Mouse (Mus musculus): ENCODE data around the gene Zmynd10. TPM values are rescaled to one million over a fixed set of nuclear protein-coding genes. Genes with fewer than 3 reads are reported as not detected.
"Not testable (repeated sequence)": the region's sequence is repeated elsewhere in the genome, so short reads cannot be mapped to it uniquely, and the experiment has no call there.

Zmynd10 gene
- polyA plus RNA-seq, 1 experiment from 2014 or later, result 2.3 TPM

GRCm38 (mm10) chr9:107571534-107572326 lies 24.6 kb downstream of the Zmynd10 start:
- Histone ChIP-seq H3K4me1 (ENCODE audit: control insufficient read depth, insufficient read depth, low read length) (peaks cover 47% of the 10 kb centered on the region), H3K4me2 (ENCODE audit: low read depth, low read length) (peak overlapping the region; percentile 74), H3K27me3 (replicated peaks; ENCODE audit: control insufficient read depth, insufficient read depth, low read length) (no peaks in the 10 kb centered on the region), H3K27ac (ENCODE audit: low read length) (peak overlapping the region; percentile 52; the same call in 1 of the 2 replicates), H3K4me3 (ENCODE audit: low read length) (peak overlapping the region; percentile 78; the same call in 1 of the 2 replicates), H3K36me3 (ENCODE audit: control insufficient read depth, insufficient read depth, low read length) (peaks cover 3% of the 10 kb centered on the region; the same call in 1 of the 2 replicates), H3K9ac (ENCODE audit: low read depth, low read length) (no peak overlapping the region), H3K9me3 (ENCODE audit: control insufficient read depth, low read length) (no peaks in the 10 kb centered on the region)
- ATAC-seq, result no peak
- WGBS, result 79% methylated on average over 22 of the region's 22 CpGs

GRCm38 (mm10) chr9:107572327-107572662 lies 25.2 kb downstream of the Zmynd10 start:
- no peak for ATAC-seq

DNA sequence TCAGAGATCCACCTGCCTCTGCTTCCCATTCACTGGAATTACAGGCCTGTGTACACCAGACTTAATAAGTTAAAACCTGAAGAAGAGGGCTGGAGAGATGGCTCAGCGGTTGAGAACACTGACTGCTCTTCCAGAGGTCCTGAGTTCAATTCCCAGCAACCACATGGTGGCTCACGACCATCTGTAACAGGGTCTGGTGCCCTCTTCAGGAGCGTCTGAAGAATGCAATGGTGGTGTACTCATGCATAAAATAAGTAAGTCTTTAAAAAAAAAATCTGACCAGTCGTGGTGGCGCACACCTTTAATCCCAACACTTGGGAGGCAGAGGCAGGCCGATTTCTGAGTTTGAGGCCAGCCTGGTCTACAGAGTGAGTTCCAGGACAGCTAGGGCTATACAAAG lies 26.7 kb downstream of the Zmynd10 start:
- not testable (repeated sequence) for H3K4me2 ChIP-seq (ENCODE audit: low read depth, low read length); H3K36me3 ChIP-seq (ENCODE audit: control insufficient read depth, insufficient read depth, low read length); H3K27ac ChIP-seq (ENCODE audit: low read length); H3K9ac ChIP-seq (ENCODE audit: low read depth, low read length); H3K9me3 ChIP-seq (ENCODE audit: control insufficient read depth, low read length); H3K27me3 ChIP-seq (replicated peaks; ENCODE audit: control insufficient read depth, insufficient read depth, low read length); H3K4me3 ChIP-seq (ENCODE audit: low read length); ATAC-seq
- H3K4me1 ChIP-seq (ENCODE audit: control insufficient read depth, insufficient read depth, low read length), result peaks cover 40% of the 10 kb centered on the region
- 81% methylated on average over 6 of the region's 6 CpGs for WGBS

More at GRCm38 (mm10) chr9:107572327-107572662, 25.2 kb downstream of the Zmynd10 start:
- Histone ChIP-seq H3K9ac (ENCODE audit: low read depth, low read length) (no peak overlapping the region), H3K4me1 (ENCODE audit: control insufficient read depth, insufficient read depth, low read length) (peaks cover 45% of the 10 kb centered on the region), H3K27me3 (replicated peaks; ENCODE audit: control insufficient read depth, insufficient read depth, low read length) (no peaks in the 10 kb centered on the region), H3K36me3 (ENCODE audit: control insufficient read depth, insufficient read depth, low read length) (peaks cover 3% of the 10 kb centered on the region; the same call in 1 of the 2 replicates), H3K27ac (ENCODE audit: low read length) (no peak overlapping the region), H3K9me3 (ENCODE audit: control insufficient read depth, low read length) (no peaks in the 10 kb centered on the region), H3K4me2 (ENCODE audit: low read depth, low read length) (no peak overlapping the region), H3K4me3 (ENCODE audit: low read length) (no peak overlapping the region)
- WGBS, result 89% methylated on average over 2 of the region's 2 CpGs

GRCm38 (mm10) chr9:107575579-107576356 lies 28.7 kb downstream of the Zmynd10 start:
- Histone ChIP-seq H3K4me1 (ENCODE audit: control insufficient read depth, insufficient read depth, low read length) (peaks cover 38% of the 10 kb centered on the region), H3K27ac (ENCODE audit: low read length) (peak overlapping the region; percentile 74), H3K36me3 (ENCODE audit: control insufficient read depth, insufficient read depth, low read length) (peaks cover 3% of the 10 kb centered on the region; the same call in 1 of the 2 replicates), H3K27me3 (replicated peaks; ENCODE audit: control insufficient read depth, insufficient read depth, low read length) (no peaks in the 10 kb centered on the region), H3K9me3 (ENCODE audit: control insufficient read depth, low read length) (no peaks in the 10 kb centered on the region), H3K9ac (ENCODE audit: low read depth, low read length) (peak overlapping the region; percentile 64; the same call in 1 of the 2 replicates), H3K4me2 (ENCODE audit: low read depth, low read length) (peak overlapping the region; percentile 6; the same call in 1 of the 2 replicates), H3K4me3 (ENCODE audit: low read length) (no peak overlapping the region)
- peak; percentile 71 for ATAC-seq
- 59% methylated on average over 14 of the region's 14 CpGs for WGBS

DNA sequence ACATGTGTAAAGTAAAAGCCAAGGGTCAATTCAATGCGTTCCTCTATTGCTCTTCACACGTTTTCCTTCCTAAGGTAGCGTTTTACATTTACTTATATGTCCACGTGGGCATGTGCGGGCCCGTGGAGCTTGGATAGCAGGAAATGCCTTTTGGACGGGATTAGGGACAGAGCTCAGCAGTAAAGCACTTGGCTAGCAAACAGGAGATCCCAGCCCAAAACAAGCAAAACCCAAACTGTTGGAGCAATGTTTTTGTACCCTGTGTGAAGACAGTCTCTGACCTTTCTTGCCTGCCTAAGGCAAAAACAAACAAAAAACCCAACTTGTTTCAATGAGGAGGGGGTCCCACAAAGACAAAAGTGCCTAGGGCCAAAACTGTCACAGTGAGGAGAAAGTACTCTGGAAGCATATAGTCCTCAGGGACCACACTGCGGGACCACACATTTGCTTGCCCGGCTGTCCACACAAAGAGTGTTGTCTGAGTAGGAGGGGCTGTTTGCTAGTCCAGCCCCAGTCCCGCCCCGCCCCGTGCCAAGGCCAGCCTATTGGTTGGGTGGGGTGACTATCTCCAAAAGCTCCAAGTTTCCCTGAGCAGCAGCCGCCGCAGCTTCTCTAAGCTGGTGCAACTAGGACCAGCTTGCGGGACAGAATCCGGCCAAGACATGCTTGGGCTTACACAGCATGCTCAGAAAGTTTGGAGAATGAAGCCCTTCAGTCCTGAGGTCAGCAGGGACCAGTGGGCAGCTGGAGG lies 29.4 kb downstream of the Zmynd10 start, which contains the start of gene Hyal1:
Gene Hyal1 (plus strand): TSS at position 571 of the 751 bp plus-strand sequence.
- peak; percentile 70 for ATAC-seq
- no peaks in the 10 kb centered on the region for H3K27me3 ChIP-seq (replicated peaks; ENCODE audit: control insufficient read depth, insufficient read depth, low read length)
- H3K27ac ChIP-seq (ENCODE audit: low read length), result peak within 1 kb of the TSS; percentile 74
- no peaks in the 10 kb centered on the region for H3K9me3 ChIP-seq (ENCODE audit: control insufficient read depth, low read length)
- H3K9ac ChIP-seq (ENCODE audit: low read depth, low read length), result peak within 1 kb of the TSS; percentile 64
- H3K4me2 ChIP-seq (ENCODE audit: low read depth, low read length), result peak within 1 kb of the TSS; percentile 64
- H3K36me3 ChIP-seq (ENCODE audit: control insufficient read depth, insufficient read depth, low read length), result peaks cover 3% of the 10 kb centered on the region; the same call in 1 of the 2 replicates
- H3K4me3 ChIP-seq (ENCODE audit: low read length), result peak within 1 kb of the TSS; percentile 43
- 18% methylated on average over 16 of the region's 16 CpGs for WGBS
- peaks cover 35% of the 10 kb centered on the region for H3K4me1 ChIP-seq (ENCODE audit: control insufficient read depth, insufficient read depth, low read length)

DNA sequence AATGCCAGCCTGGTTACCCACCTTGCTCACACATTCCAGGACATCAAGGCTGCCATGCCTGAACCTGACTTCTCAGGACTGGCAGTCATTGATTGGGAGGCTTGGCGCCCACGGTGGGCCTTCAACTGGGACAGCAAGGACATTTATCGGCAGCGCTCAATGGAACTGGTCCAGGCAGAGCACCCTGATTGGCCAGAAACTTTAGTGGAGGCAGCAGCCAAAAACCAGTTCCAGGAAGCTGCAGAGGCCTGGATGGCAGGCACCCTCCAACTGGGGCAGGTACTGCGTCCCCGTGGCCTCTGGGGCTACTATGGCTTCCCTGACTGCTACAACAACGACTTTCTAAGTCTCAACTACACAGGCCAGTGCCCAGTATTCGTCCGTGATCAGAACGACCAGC lies 30.8 kb downstream of the Zmynd10 start:
- Histone ChIP-seq H3K27ac (ENCODE audit: low read length) (no peak overlapping the region), H3K4me3 (ENCODE audit: low read length) (no peak overlapping the region)
- no peak for ATAC-seq

GRCm38 (mm10) chr9:107578587-107578986 lies 31.5 kb downstream of the Zmynd10 start, which contains the start of gene Naa80:
Gene Naa80 (plus strand): TSS chr9:107578887.
- Histone ChIP-seq H3K9me3 (ENCODE audit: control insufficient read depth, low read length) (no peaks in the 10 kb centered on the region), H3K27ac (ENCODE audit: low read length) (peak within 1 kb of the TSS; percentile 42; the same call in 1 of the 2 replicates), H3K4me3 (ENCODE audit: low read length) (no peak within 1 kb of the TSS), H3K27me3 (replicated peaks; ENCODE audit: control insufficient read depth, insufficient read depth, low read length) (no peaks in the 10 kb centered on the region), H3K4me1 (ENCODE audit: control insufficient read depth, insufficient read depth, low read length) (peaks cover 34% of the 10 kb centered on the region), H3K4me2 (ENCODE audit: low read depth, low read length) (no peak within 1 kb of the TSS), H3K36me3 (ENCODE audit: control insufficient read depth, insufficient read depth, low read length) (no peaks in the 10 kb centered on the region; the same call in 1 of the 2 replicates), H3K9ac (ENCODE audit: low read depth, low read length) (no peak within 1 kb of the TSS)
- ATAC-seq, result no peak
- WGBS, result 73% methylated on average over 3 of the region's 3 CpGs

More for the DNA sequence above, 30.8 kb downstream of the Zmynd10 start:
- no peaks in the 10 kb centered on the region for H3K9me3 ChIP-seq (ENCODE audit: control insufficient read depth, low read length)
- H3K27me3 ChIP-seq (replicated peaks; ENCODE audit: control insufficient read depth, insufficient read depth, low read length), result no peaks in the 10 kb centered on the region
- H3K4me2 ChIP-seq (ENCODE audit: low read depth, low read length), result no peak overlapping the region
- 90% methylated on average over 10 of the region's 10 CpGs for WGBS
- H3K4me1 ChIP-seq (ENCODE audit: control insufficient read depth, insufficient read depth, low read length), result peaks cover 34% of the 10 kb centered on the region
- H3K9ac ChIP-seq (ENCODE audit: low read depth, low read length), result no peak overlapping the region
- no peaks in the 10 kb centered on the region; the same call in 1 of the 2 replicates for H3K36me3 ChIP-seq (ENCODE audit: control insufficient read depth, insufficient read depth, low read length)

- Histone ChIP-seq H3K4me2 (ENCODE audit: low read depth, low read length) (no peak overlapping the region), H3K36me3 (ENCODE audit: control insufficient read depth, insufficient read depth, low read length) (no peaks in the 10 kb centered on the region; the same call in 1 of the 2 replicates), H3K27ac (ENCODE audit: low read length) (peak overlapping the region; percentile 42; the same call in 1 of the 2 replicates), H3K4me3 (ENCODE audit: low read length) (no peak overlapping the region), H3K9me3 (ENCODE audit: control insufficient read depth, low read length) (no peaks in the 10 kb centered on the region), H3K9ac (ENCODE audit: low read depth, low read length) (no peak overlapping the region), H3K27me3 (replicated peaks; ENCODE audit: control insufficient read depth, insufficient read depth, low read length) (no peaks in the 10 kb centered on the region), H3K4me1 (ENCODE audit: control insufficient read depth, insufficient read depth, low read length) (peaks cover 34% of the 10 kb centered on the region)
- no peak for ATAC-seq
- 94% methylated on average over 14 of the region's 14 CpGs for WGBS
These were observed 32.2 kb downstream of the Zmynd10 start for GRCm38 (mm10) chr9:107579023-107579900.
